Mouse (Mus musculus) kidney, embryonic 16.5 days (tissue): Measurements from ENCODE around the gene Grm4. TPM values are rescaled to one million over a fixed set of nuclear protein-coding genes. Genes with fewer than 3 reads are reported as not detected.

Experiments used
- ATAC-seq: fragments of 200-750 bp; cut with Nextera tagmentation; 2 replicates; pipeline ENCODE4 v1.8.0; 2017; ENCODE audit warnings: moderate TSS enrichment; ENCODE audit not compliant: low FRiP score, low TSS enrichment
- H3K27ac ChIP-seq: fragments of 300-500 bp; sonication (generic); 2 replicates; pipeline ENCODE4 v1.5.1; 2014; ENCODE audit warnings: low read length
- H3K27me3 ChIP-seq: fragments of 300-500 bp; sonication (generic); 2 replicates; pipeline ENCODE4 v1.6.1; 2014; ENCODE audit warnings: low read length, control low read depth, mixed read lengths; ENCODE audit not compliant: insufficient read depth
- H3K36me3 ChIP-seq: fragments of 300-500 bp; sonication (generic); 2 replicates; pipeline ENCODE4 v1.6.1; 2014; ENCODE audit warnings: low read length, control low read depth, mixed read lengths; ENCODE audit not compliant: insufficient read depth
- H3K4me1 ChIP-seq: fragments of 300-500 bp; sonication (generic); 2 replicates; pipeline ENCODE4 v1.6.1; 2014; ENCODE audit warnings: low read length, control low read depth, mixed read lengths; ENCODE audit not compliant: insufficient read depth
- H3K4me2 ChIP-seq: fragments of 300-500 bp; sonication (generic); replicated peaks from 2 replicates; pipeline ENCODE4 v1.6.1; 2014; ENCODE audit warnings: low read depth, low read length
- H3K4me3 ChIP-seq: fragments of 300-500 bp; sonication (generic); 2 replicates; pipeline ENCODE4 v1.5.1; 2014; ENCODE audit warnings: mild to moderate bottlenecking, low read length
- H3K9ac ChIP-seq: fragments of 300-500 bp; sonication (generic); replicated peaks from 2 replicates; pipeline ENCODE4 v1.6.1; 2014; ENCODE audit warnings: low read length
- H3K9me3 ChIP-seq: fragments of 300-500 bp; sonication (generic); 2 replicates; pipeline ENCODE4 v1.6.1; 2016; ENCODE audit warnings: low read length, control low read depth
- WGBS: fragments of 180-500 bp; shearing (Covaris S2); extraction: QIAGEN DNeasy Blood & Tissue Kit; methylation state at CpG from one replicate; pipeline ENCODE4 v1.1.7; 2014; 5-methylcytosine and 5-hydroxymethylcytosine counted together
- polyA plus RNA-seq: library from polyadenylated mRNA; unstranded; fragments of >200 nt; fragmentation: Nextera tagmentation; extraction: Ambion mirVana; gene quantifications from 2 replicates; pipeline ENCODE4 v1.2.1, GENCODE M21; 2015

The Grm4 gene
- polyA plus RNA-seq, 1 experiment from 2014 or later, result 0.91 TPM

DNA sequence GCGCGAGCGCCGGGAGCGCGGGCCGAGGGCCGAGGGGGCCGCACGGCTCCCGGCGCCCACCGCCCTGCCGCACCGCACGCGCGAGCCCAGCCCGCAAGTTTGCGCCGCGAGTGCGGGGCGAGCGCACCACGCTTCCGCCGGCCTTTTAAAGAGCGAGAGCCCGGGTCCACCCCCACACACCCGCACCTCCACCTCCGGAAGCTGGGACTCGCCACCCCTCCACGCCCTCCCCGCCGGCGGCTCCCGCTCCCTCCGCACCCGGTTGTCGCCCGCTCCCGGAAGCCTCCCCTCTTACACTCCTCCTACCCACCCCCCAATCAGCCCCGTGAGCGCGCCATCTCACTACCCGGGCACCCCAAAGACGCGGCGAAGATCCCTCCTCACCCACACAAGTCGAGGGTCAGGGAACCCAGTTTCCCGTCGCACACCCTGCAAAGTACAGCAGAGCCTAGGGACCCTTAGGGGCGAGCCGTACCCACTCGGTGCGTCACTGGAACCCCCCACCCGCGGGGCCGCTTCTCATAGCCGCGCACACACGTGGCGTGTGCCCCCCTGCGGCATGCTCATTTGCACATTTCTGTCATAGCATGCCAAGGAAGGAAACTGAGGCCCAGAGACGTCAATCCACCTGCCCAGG is 7.8 kb downstream of the Grm4 start:
- WGBS, result 1% methylated on average over 38 of the region's 66 CpGs
- H3K4me1 ChIP-seq, result peaks cover 18% of the 10 kb centered on the region
- H3K27me3 ChIP-seq, result peaks cover 79% of the 10 kb centered on the region
- peak overlapping the region; percentile 59 for H3K4me3 ChIP-seq
- H3K27ac ChIP-seq, result no peak overlapping the region
- no peak for ATAC-seq
- peak overlapping the region; percentile 68 for H3K9ac ChIP-seq
- H3K36me3 ChIP-seq, result no peaks in the 10 kb centered on the region
- H3K9me3 ChIP-seq, result no peaks in the 10 kb centered on the region
- peak overlapping the region; percentile 100 for H3K4me2 ChIP-seq

- Histone ChIP-seq H3K4me2 (peak overlapping the region; percentile 100), H3K9me3 (no peaks in the 10 kb centered on the region), H3K36me3 (no peaks in the 10 kb centered on the region), H3K4me1 (peaks cover 23% of the 10 kb centered on the region), H3K4me3 (peak overlapping the region; percentile 59), H3K27me3 (peaks cover 72% of the 10 kb centered on the region), H3K9ac (peak overlapping the region; percentile 68), H3K27ac (no peak overlapping the region)
- ATAC-seq, result peak; percentile 9; the same call in 1 of the 2 replicates
- WGBS, result under 1% methylated on average over 63 of the region's 78 CpGs
Observed at GRCm38 (mm10) chr17:27512619-27513161, 8.5 kb downstream of the Grm4 start.

DNA sequence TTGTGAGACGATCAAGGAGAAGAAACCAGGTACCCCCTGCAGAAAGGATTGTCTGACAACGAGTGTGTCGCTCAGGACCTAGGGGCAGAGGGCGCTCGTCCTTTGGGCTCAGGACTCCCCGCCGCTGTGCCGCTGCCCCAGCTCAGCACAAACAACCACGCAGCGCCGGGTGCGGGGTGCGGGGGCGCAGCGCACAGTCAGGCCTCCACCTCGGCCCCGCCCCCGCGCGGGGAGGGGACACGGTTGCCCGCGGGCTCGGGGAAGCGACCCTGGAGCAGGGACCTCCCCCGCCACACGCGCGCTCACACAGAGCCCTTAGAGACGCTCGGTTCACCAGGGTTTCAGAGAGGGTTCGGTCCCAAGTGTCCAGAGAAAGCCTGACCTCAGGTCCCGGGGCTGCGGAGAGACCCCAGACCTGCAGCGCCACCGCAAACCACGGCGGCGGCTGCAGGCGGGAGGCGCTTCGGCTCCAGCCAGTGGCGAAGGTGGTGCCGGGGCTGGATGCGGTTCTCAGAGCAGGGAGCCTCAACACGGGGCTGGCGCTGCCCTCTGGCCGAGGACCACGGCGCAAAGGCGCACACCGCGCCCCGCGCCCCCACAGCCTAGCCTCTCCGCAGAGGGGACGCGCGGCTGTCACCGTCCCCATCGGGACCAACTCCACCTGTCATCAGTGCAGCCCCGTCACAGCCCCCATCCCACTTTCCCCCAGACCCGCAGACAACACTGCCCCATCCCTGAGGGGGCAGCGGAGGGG is 9.2 kb downstream of the Grm4 start:
- Histone ChIP-seq H3K4me2 (peak overlapping the region; percentile 100), H3K9ac (peak overlapping the region; percentile 68), H3K36me3 (no peaks in the 10 kb centered on the region), H3K27ac (no peak overlapping the region), H3K4me1 (peaks cover 25% of the 10 kb centered on the region), H3K27me3 (peaks cover 68% of the 10 kb centered on the region), H3K9me3 (no peaks in the 10 kb centered on the region), H3K4me3 (peak overlapping the region; percentile 59)
- 1% methylated on average over 58 of the region's 64 CpGs for WGBS
- ATAC-seq, result peak; percentile 24; the same call in 1 of the 2 replicates

GRCm38 (mm10) chr17:27511125-27511735 is 10.0 kb downstream of the Grm4 start:
- H3K27ac ChIP-seq, result no peak overlapping the region
- no peak overlapping the region for H3K9ac ChIP-seq
- no peak for ATAC-seq
- no peak overlapping the region for H3K4me2 ChIP-seq
- H3K9me3 ChIP-seq, result no peaks in the 10 kb centered on the region
- no peak overlapping the region for H3K4me3 ChIP-seq
- H3K27me3 ChIP-seq, result peaks cover 66% of the 10 kb centered on the region
- H3K36me3 ChIP-seq, result no peaks in the 10 kb centered on the region
- 92% methylated on average over 7 of the region's 7 CpGs for WGBS
- H3K4me1 ChIP-seq, result peaks cover 29% of the 10 kb centered on the region

DNA sequence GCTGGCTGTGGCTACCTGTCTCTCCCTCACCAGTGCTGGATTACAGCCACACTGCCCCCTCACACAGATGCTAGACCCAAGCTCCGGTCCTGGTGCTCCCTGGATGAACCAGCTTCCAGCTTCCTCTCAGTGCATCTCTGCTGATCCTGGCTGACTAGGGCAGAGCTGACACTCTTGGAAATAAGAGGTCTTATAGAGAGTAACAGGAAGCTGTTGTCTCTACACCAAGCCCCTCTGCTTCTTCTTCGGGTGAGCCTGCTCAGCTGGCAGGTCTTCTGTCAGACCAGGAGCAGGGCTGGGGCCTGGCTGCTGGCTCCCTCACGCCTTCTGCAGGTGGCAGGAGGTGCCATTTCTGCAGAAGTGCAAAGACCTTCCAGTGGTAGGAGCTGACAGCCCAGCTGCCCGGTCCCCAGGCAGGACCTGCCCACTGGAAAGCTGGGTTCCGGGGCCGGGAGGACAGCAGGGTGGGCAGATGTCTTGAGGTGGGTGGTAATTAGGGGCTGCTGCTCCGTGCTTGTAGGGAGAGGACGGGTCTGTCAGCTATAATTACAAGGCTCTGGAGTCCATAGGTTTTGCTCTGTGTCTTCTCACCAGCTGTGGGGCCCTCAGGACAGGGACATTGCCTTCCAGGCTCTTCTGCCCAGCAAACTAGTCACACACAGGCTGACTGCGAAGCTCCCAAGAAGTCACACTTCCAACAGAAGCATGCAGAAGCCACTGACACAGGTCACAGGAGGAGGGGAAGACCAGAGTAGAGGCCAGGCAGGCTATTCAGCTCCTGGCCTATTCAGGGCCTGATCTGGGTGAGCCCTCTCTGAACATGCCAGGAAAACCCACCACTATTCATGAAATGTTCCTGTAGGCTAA is 10.7 kb downstream of the Grm4 start:
- H3K4me1 ChIP-seq, result peaks cover 36% of the 10 kb centered on the region
- no peak for ATAC-seq
- H3K4me2 ChIP-seq, result no peak overlapping the region
- H3K4me3 ChIP-seq, result no peak overlapping the region
- H3K9me3 ChIP-seq, result no peaks in the 10 kb centered on the region
- no peaks in the 10 kb centered on the region for H3K36me3 ChIP-seq
- no peak overlapping the region for H3K9ac ChIP-seq
- H3K27me3 ChIP-seq, result peaks cover 60% of the 10 kb centered on the region
- 61% methylated on average over 9 of the region's 9 CpGs for WGBS
- no peak overlapping the region for H3K27ac ChIP-seq

DNA sequence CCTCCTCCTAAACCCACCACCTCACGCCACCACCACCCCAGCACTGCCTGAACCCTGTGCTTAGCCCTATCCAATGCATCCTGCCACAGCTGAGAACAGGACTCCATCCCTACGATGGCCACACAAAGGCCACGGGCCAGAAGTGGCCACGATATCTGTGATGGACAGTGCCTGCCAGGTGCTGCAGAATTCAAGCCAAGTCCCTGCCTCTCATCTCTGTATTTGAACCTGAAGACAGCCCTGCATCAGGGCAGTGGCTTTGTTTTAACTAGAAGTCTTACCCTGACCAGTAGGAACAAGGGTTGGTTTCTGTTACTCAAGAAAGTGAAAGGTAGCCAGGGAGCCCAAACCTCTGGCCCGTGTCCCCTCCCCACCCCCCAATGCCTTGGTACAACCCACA is 12.1 kb downstream of the Grm4 start:
- H3K27ac ChIP-seq, result no peak overlapping the region
- H3K36me3 ChIP-seq, result no peaks in the 10 kb centered on the region
- H3K4me3 ChIP-seq, result no peak overlapping the region
- no peak overlapping the region for H3K9ac ChIP-seq
- peaks cover 45% of the 10 kb centered on the region for H3K27me3 ChIP-seq
- peaks cover 45% of the 10 kb centered on the region for H3K4me1 ChIP-seq
- no peak for ATAC-seq
- no peak overlapping the region for H3K4me2 ChIP-seq
- 83% methylated on average over 5 of the region's 5 CpGs for WGBS
- H3K9me3 ChIP-seq, result no peaks in the 10 kb centered on the region

DNA sequence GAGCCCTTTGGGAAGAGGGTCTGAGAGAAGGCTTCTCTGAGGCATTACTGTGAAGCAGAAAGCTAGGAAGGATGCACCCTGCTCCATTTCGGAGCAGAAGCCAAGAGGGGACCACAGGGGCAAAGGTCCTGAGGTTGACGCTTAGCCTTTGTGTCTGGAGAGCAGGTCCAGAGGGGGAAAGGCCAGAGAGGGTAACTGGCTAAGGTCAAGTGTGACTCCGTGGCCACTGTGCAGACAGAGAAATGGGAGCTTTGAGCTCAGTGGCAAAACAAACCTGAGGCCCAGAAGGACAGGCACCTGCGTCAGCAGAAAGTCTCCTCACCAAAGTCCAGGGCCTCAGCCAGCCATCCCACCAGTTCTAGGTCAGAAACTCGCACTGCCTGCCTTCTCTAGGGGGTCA is 12.7 kb downstream of the Grm4 start:
- H3K9me3 ChIP-seq, result no peaks in the 10 kb centered on the region

DNA sequence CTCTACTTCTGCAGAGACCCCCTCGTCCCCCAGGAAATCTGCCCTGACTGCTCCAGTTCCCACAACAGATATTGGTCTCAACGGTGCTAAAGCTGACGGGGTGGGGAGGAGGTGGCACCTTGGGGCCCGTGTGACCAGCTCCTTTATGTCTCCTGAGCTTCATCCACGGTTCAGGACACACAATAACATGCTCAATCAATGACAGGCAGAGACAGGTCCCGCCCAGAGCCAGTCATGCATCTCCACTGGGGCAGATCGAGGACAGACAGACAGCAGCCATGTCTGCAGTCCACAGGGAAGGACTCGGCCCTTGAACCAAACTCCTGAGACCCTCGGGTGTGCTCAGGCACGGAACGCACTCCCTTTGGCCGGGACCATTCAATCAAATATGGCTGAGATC is 13.2 kb downstream of the Grm4 start:
- Histone ChIP-seq H3K27me3 (peaks cover 37% of the 10 kb centered on the region), H3K9me3 (no peaks in the 10 kb centered on the region), H3K4me3 (no peak overlapping the region), H3K4me1 (peaks cover 36% of the 10 kb centered on the region), H3K36me3 (no peaks in the 10 kb centered on the region), H3K27ac (no peak overlapping the region), H3K9ac (no peak overlapping the region), H3K4me2 (no peak overlapping the region)
- ATAC-seq, result no peak
- WGBS, result 37% methylated on average over 12 of the region's 12 CpGs

More for the DNA sequence above, 12.7 kb downstream of the Grm4 start:
- H3K9ac ChIP-seq, result no peak overlapping the region
- H3K4me1 ChIP-seq, result peaks cover 41% of the 10 kb centered on the region
- H3K4me3 ChIP-seq, result no peak overlapping the region
- no peak overlapping the region for H3K27ac ChIP-seq
- WGBS, result 38% methylated on average over 5 of the region's 5 CpGs
- no peak overlapping the region for H3K4me2 ChIP-seq
- ATAC-seq, result no peak
- no peaks in the 10 kb centered on the region for H3K36me3 ChIP-seq
- H3K27me3 ChIP-seq, result peaks cover 40% of the 10 kb centered on the region

- Histone ChIP-seq H3K27ac (no peak overlapping the region), H3K4me2 (no peak overlapping the region), H3K9ac (no peak overlapping the region), H3K27me3 (peaks cover 37% of the 10 kb centered on the region), H3K4me3 (no peak overlapping the region), H3K9me3 (no peaks in the 10 kb centered on the region), H3K4me1 (peaks cover 35% of the 10 kb centered on the region), H3K36me3 (no peaks in the 10 kb centered on the region)
- ATAC-seq, result no peak
- WGBS, result 78% methylated on average over 7 of the region's 7 CpGs
Observed at GRCm38 (mm10) chr17:27507591-27507945, 13.6 kb downstream of the Grm4 start.
